Mouse (Mus musculus) forebrain, embryonic 14.5 days (tissue): ENCODE results near the gene Klra2. TPM values are rescaled to one million over a fixed set of nuclear protein-coding genes. Genes with fewer than 3 reads are reported as not detected.
"Not testable (repeated sequence)": the region's sequence is repeated elsewhere in the genome, so short reads cannot be mapped to it uniquely, and the experiment has no call there.

Experiments
- ATAC-seq: fragments of 200-750 bp; cut with Nextera tagmentation; 2 replicates; pipeline ENCODE4 v1.8.0; 2017; ENCODE audit warnings: mild to moderate bottlenecking, moderate library complexity
- DNase-seq: peaks from one replicate; pipeline ENCODE4 v3.0.0-alpha.2; 2015; ENCODE audit warnings: low spot score
- H3K27ac ChIP-seq: fragments of 300-500 bp; sonication (generic); 2 replicates; pipeline ENCODE4 v1.5.1; 2014; ENCODE audit warnings: low read depth, mild to moderate bottlenecking, control low read depth, low read length, moderate library complexity
- H3K27me3 ChIP-seq: fragments of 300-500 bp; sonication (generic); replicated peaks from 2 replicates; pipeline ENCODE4 v1.6.1; 2014; ENCODE audit warnings: low read length, control low read depth, mixed read lengths; ENCODE audit not compliant: control insufficient read depth, insufficient read depth
- H3K36me3 ChIP-seq: fragments of 300-500 bp; sonication (generic); 2 replicates; pipeline ENCODE4 v1.6.1; 2014; ENCODE audit warnings: low read length, control low read depth; ENCODE audit not compliant: control insufficient read depth, insufficient read depth
- H3K4me1 ChIP-seq: fragments of 300-500 bp; sonication (generic); 2 replicates; pipeline ENCODE4 v1.6.1; 2014; ENCODE audit warnings: antibody characterized with exemption, low read length, control low read depth; ENCODE audit not compliant: control insufficient read depth, insufficient read depth
- H3K4me2 ChIP-seq: fragments of 300-500 bp; sonication (generic); 2 replicates; pipeline ENCODE4 v1.6.1; 2014; ENCODE audit warnings: mild to moderate bottlenecking, control low read depth, low read length
- H3K4me3 ChIP-seq: fragments of 300-500 bp; sonication (generic); 2 replicates; pipeline ENCODE4 v1.5.1; 2014; ENCODE audit warnings: low read depth, low read length, control low read depth
- H3K9ac ChIP-seq: fragments of 300-500 bp; sonication (generic); 2 replicates; pipeline ENCODE4 v1.6.1; 2014; ENCODE audit warnings: mild to moderate bottlenecking, low read length, control low read depth, moderate library complexity
- H3K9me3 ChIP-seq: fragments of 300-500 bp; sonication (generic); replicated peaks from 2 replicates; pipeline ENCODE4 v1.6.1; 2016; ENCODE audit warnings: low read length, control low read depth, mixed read lengths; ENCODE audit not compliant: control insufficient read depth
- WGBS: fragments of 180-500 bp; shearing (Covaris S2); extraction: QIAGEN DNeasy Blood & Tissue Kit; methylation state at CpG from one replicate; pipeline ENCODE4 v1.1.7; 2014; 5-methylcytosine and 5-hydroxymethylcytosine counted together
- polyA plus RNA-seq: library from polyadenylated mRNA; unstranded; fragments of >200 nt; fragmentation: Nextera tagmentation; extraction: Ambion mirVana; gene quantifications from 2 replicates; pipeline ENCODE4 v1.2.1, GENCODE M21; 2014

Gene Klra2
- polyA plus RNA-seq: not detected in 2 replicates

DNA sequence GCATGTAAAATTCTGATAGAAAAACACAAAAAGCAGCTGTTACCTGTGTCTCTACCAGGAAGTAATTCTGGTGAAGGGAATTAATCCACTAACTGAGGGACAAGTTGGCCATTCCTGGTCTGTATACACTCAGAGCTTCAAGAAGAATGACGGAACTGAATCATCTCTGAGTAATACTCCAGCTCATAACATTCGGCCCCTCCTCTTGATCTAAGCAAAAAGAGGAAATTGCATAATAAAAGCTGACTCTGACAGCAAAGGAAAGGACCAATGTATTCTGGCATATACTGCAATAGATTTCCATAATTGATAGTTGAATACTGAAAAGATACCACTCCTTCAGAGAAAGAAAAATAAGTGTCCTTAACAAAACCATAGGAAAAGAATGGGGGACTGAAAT, at the start of gene Klra2:
Gene Klra2, minus strand, starts transcription at position 157 of the 400 bp plus-strand sequence.
- Histone ChIP-seq H3K4me1 (no peaks in the 10 kb centered on the region), H3K4me3 (no peak within 1 kb of the TSS), H3K9ac (no peak within 1 kb of the TSS), H3K9me3 (no peaks in the 10 kb centered on the region), H3K4me2 (no peak within 1 kb of the TSS), H3K27me3 (no peaks in the 10 kb centered on the region), H3K36me3 (no peaks in the 10 kb centered on the region), H3K27ac (no peak within 1 kb of the TSS)
- WGBS: 91% methylated on average over 2 of the region's 2 CpGs
- DNase-seq (no peak), ATAC-seq (no peak)

DNA sequence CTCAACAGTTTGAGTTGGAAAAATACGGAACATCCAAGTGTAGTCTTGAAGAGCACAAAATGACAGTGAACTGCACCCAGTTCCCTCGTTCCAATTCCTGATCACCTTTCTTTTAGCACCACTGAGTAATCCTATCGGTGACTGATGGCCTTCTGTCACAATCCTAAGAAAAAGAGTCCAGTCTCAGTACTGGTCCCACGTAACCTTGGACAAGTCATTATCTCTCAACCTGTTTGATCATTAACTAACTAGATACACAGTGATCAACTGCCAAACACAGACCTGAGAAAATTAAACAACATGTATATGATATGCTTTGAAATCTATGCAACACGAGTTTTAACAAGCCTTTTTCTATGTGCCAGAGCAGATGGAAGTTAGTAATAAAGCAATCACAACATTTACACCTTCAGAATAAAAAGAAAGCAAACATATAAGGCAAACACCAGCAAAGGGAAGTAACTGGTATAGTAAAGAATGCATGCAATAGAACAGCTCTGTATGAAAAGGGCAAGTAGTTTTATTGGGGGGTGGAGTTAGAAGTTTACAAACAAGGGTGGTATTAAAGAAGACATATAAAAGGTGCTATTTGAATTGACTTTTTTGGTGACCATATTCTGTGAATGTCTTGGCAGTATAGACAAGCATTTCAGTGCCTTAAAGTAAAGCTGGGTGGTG, 47.4 kb upstream of the Klra2 start:
- no peak overlapping the region for H3K4me2 ChIP-seq
- no peaks in the 10 kb centered on the region for H3K4me1 ChIP-seq
- WGBS: 88% methylated on average over 5 of the region's 5 CpGs
- H3K27me3 ChIP-seq: no peaks in the 10 kb centered on the region
- no peak for DNase-seq
- H3K36me3 ChIP-seq: no peaks in the 10 kb centered on the region
- H3K4me3 ChIP-seq: no peak overlapping the region
- no peaks in the 10 kb centered on the region for H3K9me3 ChIP-seq
- H3K27ac ChIP-seq: no peak overlapping the region
- H3K9ac ChIP-seq: no peak overlapping the region
- no peak for ATAC-seq

DNA sequence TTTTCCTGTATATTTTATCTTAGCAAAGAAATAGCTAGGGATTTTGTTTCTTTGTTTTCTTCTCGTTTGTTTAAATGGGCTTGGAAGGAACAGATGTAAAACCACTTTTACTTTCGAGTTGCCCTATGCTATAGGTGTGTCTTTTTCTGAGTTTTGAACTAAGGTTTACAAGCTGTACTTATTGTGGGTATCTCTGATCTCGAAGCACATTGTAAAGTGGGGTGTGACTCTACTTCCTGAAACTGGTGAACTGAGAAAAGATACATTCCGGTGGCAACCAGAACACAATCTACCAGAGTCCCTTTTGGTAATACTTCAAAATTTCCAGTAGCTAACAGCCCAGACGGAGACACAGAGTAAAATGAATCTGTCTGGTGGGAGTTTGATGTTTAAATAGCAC, 46.8 kb upstream of the Klra2 start:
- WGBS: 89% methylated on average over 5 of the region's 5 CpGs
- no peaks in the 10 kb centered on the region for H3K27me3 ChIP-seq
- H3K4me2 ChIP-seq: peak overlapping the region; percentile 49; the same call in 1 of the 2 replicates

DNA sequence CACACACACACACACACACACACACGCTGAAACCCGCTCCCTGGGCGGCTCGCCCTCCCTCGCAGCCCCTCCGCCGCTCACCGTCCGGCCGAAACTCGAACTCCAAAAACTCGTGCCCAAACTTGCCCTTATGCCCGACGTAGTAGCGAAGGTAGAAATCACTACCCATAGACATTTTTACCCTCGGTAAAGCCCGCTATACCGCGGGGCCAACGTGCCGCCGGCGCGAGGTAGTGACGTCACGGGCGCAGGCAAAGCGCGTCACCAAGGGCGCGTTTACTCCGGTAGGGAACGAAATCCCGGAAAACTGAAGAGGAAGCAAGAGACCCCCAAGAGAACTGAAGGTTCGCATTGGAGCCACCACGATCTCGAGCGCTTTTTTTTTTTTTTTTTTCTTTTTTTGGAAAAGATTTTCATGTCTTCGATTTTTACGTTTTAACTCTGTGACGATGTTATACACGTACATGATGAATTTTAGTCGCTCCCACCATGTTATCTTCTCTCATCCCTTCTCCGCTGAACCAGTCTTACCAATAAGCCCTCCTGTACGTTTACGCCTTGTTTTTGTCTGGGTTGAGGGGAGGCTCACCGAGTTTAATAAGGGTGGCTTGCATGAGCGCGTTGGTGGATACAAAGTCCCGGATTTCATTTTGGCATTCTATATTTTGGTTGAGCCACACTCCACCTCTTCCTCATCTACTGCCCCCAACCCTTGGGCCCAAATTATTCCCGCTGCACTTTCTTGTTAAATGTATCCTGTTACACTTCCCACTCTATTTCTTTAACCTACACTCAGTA, 46.0 kb upstream of the Klra2 start, which contains the start of gene Magohb:
Gene Magohb, minus strand, starts transcription at position 254 of the 798 bp plus-strand sequence.
- ATAC-seq (peak; percentile 94), DNase-seq (peak; percentile 90)
- no peaks in the 10 kb centered on the region for H3K27me3 ChIP-seq
- H3K36me3 ChIP-seq: peaks cover 1% of the 10 kb centered on the region
- H3K4me2 ChIP-seq: peak within 1 kb of the TSS; percentile 61
- 2% methylated on average over 51 of the region's 51 CpGs for WGBS
- no peaks in the 10 kb centered on the region for H3K9me3 ChIP-seq
- H3K4me3 ChIP-seq: peak within 1 kb of the TSS; percentile 57
- H3K4me1 ChIP-seq: no peaks in the 10 kb centered on the region
- peak within 1 kb of the TSS; percentile 68 for H3K9ac ChIP-seq
- H3K27ac ChIP-seq: peak within 1 kb of the TSS; percentile 15; the same call in 1 of the 2 replicates

More for the DNA sequence above, 46.8 kb upstream of the Klra2 start:
- Histone ChIP-seq H3K36me3 (no peaks in the 10 kb centered on the region), H3K4me3 (no peak overlapping the region), H3K27ac (no peak overlapping the region), H3K9ac (no peak overlapping the region), H3K4me1 (no peaks in the 10 kb centered on the region), H3K9me3 (no peaks in the 10 kb centered on the region)
- DNase-seq (no peak), ATAC-seq (no peak)

DNA sequence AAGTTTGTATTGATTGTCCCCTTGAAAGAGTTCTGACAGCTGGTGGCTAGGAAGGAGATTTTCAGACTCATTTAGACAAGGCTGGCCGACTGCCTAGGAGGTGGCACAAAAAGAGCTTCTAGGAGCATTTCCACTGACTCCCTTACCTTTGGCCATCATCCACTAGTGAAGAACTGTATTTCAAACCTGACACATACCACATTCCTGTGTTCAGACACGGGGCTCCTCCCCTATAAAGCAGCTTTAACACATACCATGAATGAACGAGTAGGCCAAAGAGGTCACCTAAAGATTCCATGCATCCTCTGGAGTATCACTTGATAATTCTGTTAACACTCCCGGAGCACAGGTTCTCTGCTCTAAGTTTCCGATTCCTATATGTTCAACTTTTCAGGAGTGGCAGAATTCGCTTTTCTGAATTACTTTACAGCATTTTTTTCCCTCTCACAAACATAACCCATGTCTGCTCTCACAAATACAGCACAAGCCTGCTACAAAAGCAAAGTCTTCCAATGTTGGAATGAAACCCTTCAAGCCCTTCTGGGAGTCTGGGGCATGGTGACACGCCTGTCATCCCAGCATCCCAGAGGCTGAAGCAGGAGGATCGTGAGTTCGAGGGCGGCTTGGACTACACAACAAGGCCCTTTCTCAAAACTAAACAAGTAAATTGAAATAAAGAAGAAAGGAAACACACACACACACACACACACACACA, 45.3 kb upstream of the Klra2 start:
- peak; percentile 38 for DNase-seq

DNA sequence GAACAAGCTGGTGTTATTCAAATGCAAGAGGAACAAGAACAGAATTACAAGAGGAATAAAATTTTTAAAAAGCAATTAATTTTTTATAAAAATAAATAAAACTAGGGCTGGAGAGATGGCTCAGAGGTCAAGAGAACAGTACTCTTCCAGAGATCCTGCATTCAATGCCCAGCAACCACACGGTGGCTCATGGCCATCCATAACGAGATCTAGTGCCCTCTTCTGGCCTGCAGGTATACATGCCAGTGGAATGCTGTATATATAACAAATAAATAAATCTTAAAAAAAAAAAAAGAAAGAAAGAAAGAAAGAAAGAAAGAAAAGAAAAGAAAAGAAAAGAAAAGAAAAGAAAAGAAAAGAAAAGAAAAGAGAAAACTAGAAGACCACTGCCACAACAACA, 43.3 kb upstream of the Klra2 start:
- H3K4me1 ChIP-seq: no peaks in the 10 kb centered on the region
- WGBS: 14% methylated on average over 2 of the region's 2 CpGs
- no peak for ATAC-seq
- H3K27me3 ChIP-seq: no peaks in the 10 kb centered on the region
- H3K9ac ChIP-seq: no peak overlapping the region
- no peak overlapping the region for H3K4me3 ChIP-seq
- peak; percentile 56 for DNase-seq
- no peaks in the 10 kb centered on the region for H3K9me3 ChIP-seq
- H3K4me2 ChIP-seq: no peak overlapping the region
- H3K36me3 ChIP-seq: peaks cover 17% of the 10 kb centered on the region
- H3K27ac ChIP-seq: no peak overlapping the region

More for the DNA sequence above, 45.3 kb upstream of the Klra2 start:
- peak overlapping the region; percentile 61 for H3K4me2 ChIP-seq
- H3K27ac ChIP-seq: no peak overlapping the region; the same call in 1 of the 2 replicates
- no peaks in the 10 kb centered on the region for H3K9me3 ChIP-seq
- H3K4me3 ChIP-seq: peak overlapping the region; percentile 57
- H3K4me1 ChIP-seq: no peaks in the 10 kb centered on the region
- no peaks in the 10 kb centered on the region for H3K27me3 ChIP-seq
- WGBS: 24% methylated on average over 10 of the region's 10 CpGs
- peaks cover 8% of the 10 kb centered on the region for H3K36me3 ChIP-seq
- ATAC-seq: peak; percentile 60
- peak overlapping the region; percentile 68 for H3K9ac ChIP-seq

DNA sequence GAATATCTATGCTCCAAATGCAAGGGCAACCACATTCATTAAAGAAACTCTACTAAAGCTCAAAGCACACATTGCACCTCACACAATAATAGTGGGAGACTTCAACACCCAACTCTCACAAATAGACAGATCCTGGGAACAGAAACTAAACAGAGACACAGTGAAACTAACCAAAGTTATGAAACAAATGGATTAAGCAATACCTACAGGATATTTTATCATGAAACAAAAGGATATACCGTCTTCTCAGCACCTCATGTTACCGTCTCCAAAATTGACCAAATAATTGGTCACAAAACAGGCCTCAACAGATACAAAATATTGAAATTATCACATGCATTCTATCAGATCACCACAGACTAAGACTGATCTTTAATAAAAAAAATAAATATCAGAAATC, 31.0 kb upstream of the Klra2 start:
- not testable (repeated sequence) for H3K27ac ChIP-seq, DNase-seq, ATAC-seq, H3K27me3 ChIP-seq, H3K4me1 ChIP-seq, H3K36me3 ChIP-seq, H3K9me3 ChIP-seq, H3K4me2 ChIP-seq, H3K4me3 ChIP-seq, H3K9ac ChIP-seq
- WGBS: 99% methylated on average over 2 of the region's 2 CpGs

DNA sequence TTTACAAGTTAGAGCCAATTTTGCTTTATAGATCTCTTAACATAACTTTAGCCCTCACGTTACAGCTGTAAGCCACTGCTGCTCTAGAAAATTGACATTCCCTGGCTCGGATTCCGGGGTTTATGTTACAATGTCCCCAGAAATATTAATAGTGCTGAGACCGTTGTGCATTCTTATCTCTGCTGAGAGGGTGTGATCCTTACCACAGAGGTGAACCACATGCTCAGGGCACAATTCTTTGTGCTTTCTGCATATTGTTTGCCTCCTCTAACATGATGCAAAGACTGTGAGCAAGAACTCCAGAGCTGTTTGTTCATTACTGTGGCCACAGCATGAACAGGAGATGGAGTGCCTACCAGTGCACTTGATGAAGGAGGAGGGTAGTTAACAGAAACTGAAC, 29.5 kb upstream of the Klra2 start:
- no peak overlapping the region for H3K4me3 ChIP-seq
- WGBS: 97% methylated on average over 4 of the region's 4 CpGs
- no peaks in the 10 kb centered on the region for H3K9me3 ChIP-seq
- H3K4me2 ChIP-seq: no peak overlapping the region
- H3K9ac ChIP-seq: no peak overlapping the region
- DNase-seq (no peak), ATAC-seq (no peak)
- H3K27ac ChIP-seq: no peak overlapping the region
- no peaks in the 10 kb centered on the region for H3K27me3 ChIP-seq
- H3K4me1 ChIP-seq: no peaks in the 10 kb centered on the region
- peaks cover 7% of the 10 kb centered on the region; the same call in 1 of the 2 replicates for H3K36me3 ChIP-seq
